Mouse (Mus musculus) layer of hippocampus, postnatal 10 days (tissue): ENCODE results near the gene Mpp3. TPM values are rescaled to one million over a fixed set of nuclear protein-coding genes. Genes with fewer than 3 reads are reported as not detected.
A peak's percentile ranks its signal among the peaks of the same experiment; 100 is the strongest.
"Not testable (repeated sequence)": the region's sequence is repeated elsewhere in the genome, so short reads cannot be mapped to it uniquely, and the experiment has no call there.

Experiments
- DNase-seq, 2 experiments: peaks; one replicate each; pipeline ENCODE4 v3.0.0; 2021; ENCODE audit warnings: low spot score in 2 of 2
- total RNA-seq, 2 experiments: library from RNA; stranded (reverse); gene quantifications; 2 replicates each; pipeline ENCODE4 v1.2.3; 2021

Gene Mpp3
- total RNA-seq, 2 experiments from 2014 or later = 70.1 to 79.5 TPM

- no peak for DNase-seq
Observed at GRCm38 (mm10) chr11:102013201-102013600, 15.1 kb downstream of the Mpp3 start.

- no peak for DNase-seq
Observed at GRCm38 (mm10) chr11:102011510-102011909, 16.8 kb downstream of the Mpp3 start.

- DNase-seq = no peak
Observed at GRCm38 (mm10) chr11:102010140-102010539, 18.1 kb downstream of the Mpp3 start.

GRCm38 (mm10) chr11:102008954-102009637 lies 19.2 kb downstream of the Mpp3 start:
- no peak for DNase-seq

- no peak for DNase-seq
Observed at GRCm38 (mm10) chr11:102008372-102008771, 19.9 kb downstream of the Mpp3 start.

GRCm38 (mm10) chr11:102006688-102007087 lies 21.6 kb downstream of the Mpp3 start:
- DNase-seq = no peak

GRCm38 (mm10) chr11:102006271-102006670 lies 22.0 kb downstream of the Mpp3 start:
- no peak for DNase-seq

GRCm38 (mm10) chr11:102004251-102004650 lies 24.0 kb downstream of the Mpp3 start:
- no peak for DNase-seq

GRCm38 (mm10) chr11:101999466-101999865 lies 28.8 kb downstream of the Mpp3 start:
- DNase-seq = no peak

- no peak for DNase-seq
Observed at GRCm38 (mm10) chr11:101998258-101998657, 30.0 kb downstream of the Mpp3 start.

GRCm38 (mm10) chr11:101995938-101996337 lies 32.3 kb downstream of the Mpp3 start:
- DNase-seq = no peak

GRCm38 (mm10) chr11:101994100-101994499 lies 34.2 kb downstream of the Mpp3 start:
- DNase-seq = no peak

- DNase-seq = no peak
Observed at GRCm38 (mm10) chr11:101992411-101992810, 35.9 kb downstream of the Mpp3 start.

GRCm38 (mm10) chr11:101991813-101992212 lies 36.4 kb downstream of the Mpp3 start:
- no peak for DNase-seq

GRCm38 (mm10) chr11:101990244-101990643 lies 38.0 kb downstream of the Mpp3 start:
- no peak for DNase-seq

- no peak for DNase-seq
Observed at GRCm38 (mm10) chr11:101986913-101987312, 41.3 kb downstream of the Mpp3 start, which contains the start of gene Dusp3. Gene Dusp3 (minus strand): TSS chr11:101987013.

- DNase-seq = peak; percentile 92 to 93
Observed at GRCm38 (mm10) chr11:101985990-101986389, 42.3 kb downstream of the Mpp3 start.

GRCm38 (mm10) chr11:101985450-101985849 lies 42.8 kb downstream of the Mpp3 start:
- DNase-seq = not testable (repeated sequence)

- peak; percentile 93 to 94 for DNase-seq
Observed at GRCm38 (mm10) chr11:101984054-101985025, 43.9 kb downstream of the Mpp3 start, which contains the start of gene Cfap97d1. Gene Cfap97d1 (plus strand): TSS chr11:101984279.

- DNase-seq = no peak
Observed at GRCm38 (mm10) chr11:101983431-101983921, 44.8 kb downstream of the Mpp3 start.

GRCm38 (mm10) chr11:101982981-101983411 lies 45.3 kb downstream of the Mpp3 start:
- DNase-seq = no peak

GRCm38 (mm10) chr11:101981850-101982249 lies 46.4 kb downstream of the Mpp3 start:
- DNase-seq = no peak
